Mouse (Mus musculus): ENCODE data around the gene Zfp414.
A peak's percentile ranks its signal among the peaks of the same experiment; 100 is the strongest.

The Zfp414 gene

GRCm38 (mm10) chr17:33649781-33650475 is 21.0 kb downstream of the Zfp414 start:
- peak; percentile 48 for DNase-seq (ENCODE audit: low read depth, low spot score)

GRCm38 (mm10) chr17:33666813-33667212 is 37.9 kb downstream of the Zfp414 start:
- DNase-seq (ENCODE audit: low read depth, low spot score): no peak

- no peak for DNase-seq (ENCODE audit: low read depth, low spot score)
These were observed 40.8 kb downstream of the Zfp414 start for GRCm38 (mm10) chr17:33669681-33670080.

- no peak for DNase-seq (ENCODE audit: low read depth, low spot score)
These were observed 44.9 kb downstream of the Zfp414 start for GRCm38 (mm10) chr17:33673837-33674236.

GRCm38 (mm10) chr17:33675452-33675851 is 46.6 kb downstream of the Zfp414 start:
- no peak for DNase-seq (ENCODE audit: low read depth, low spot score)

GRCm38 (mm10) chr17:33676086-33676485 is 47.2 kb downstream of the Zfp414 start:
- no peak for DNase-seq (ENCODE audit: low read depth, low spot score)

- no peak for DNase-seq (ENCODE audit: low read depth, low spot score)
These were observed 49.9 kb downstream of the Zfp414 start for GRCm38 (mm10) chr17:33678771-33679170.
